Mouse (Mus musculus) heart, adult 2 months (tissue): ENCODE results near the gene Zc3h12c. TPM values are rescaled to one million over a fixed set of nuclear protein-coding genes. Genes with fewer than 3 reads are reported as not detected.

Experiments
- DNase-seq, 2 experiments: peaks; one replicate each; pipeline ENCODE4 v3.0.0; 2021
- H3K27ac ChIP-seq: fragments of 200-600 bp; 2 replicates; pipeline ENCODE4 v1.8.1; 2022
- H3K27me3 ChIP-seq: fragments of 200-500 bp; 2 replicates; pipeline ENCODE4 v1.6.1; 2012; ENCODE audit warnings: mild to moderate bottlenecking, low read length, inconsistent platforms, mixed read lengths; ENCODE audit not compliant: control insufficient read depth, insufficient read depth
- H3K36me3 ChIP-seq: fragments of 200-500 bp; 2 replicates; pipeline ENCODE4 v1.6.1; 2012; ENCODE audit warnings: low read length, inconsistent platforms; ENCODE audit not compliant: control insufficient read depth, insufficient read depth
- H3K4me1 ChIP-seq: fragments of 200-500 bp; 2 replicates; pipeline ENCODE4 v1.6.1; 2011; ENCODE audit warnings: low read length; ENCODE audit not compliant: control insufficient read depth, insufficient read depth
- H3K4me3 ChIP-seq: fragments of 200-600 bp; 2 replicates; pipeline ENCODE4 v1.8.1; 2022
- H3K79me2 ChIP-seq: fragments of 200-500 bp; replicated peaks from 2 replicates; pipeline ENCODE4 v1.6.1; 2012; ENCODE audit warnings: mild to moderate bottlenecking, inconsistent platforms, low read length, moderate library complexity, mixed read lengths; ENCODE audit not compliant: control insufficient read depth, insufficient read depth
- H3K9ac ChIP-seq: fragments of 200-500 bp; 2 replicates; pipeline ENCODE4 v1.6.1; 2012; ENCODE audit warnings: low read depth, mild to moderate bottlenecking, control low read depth, inconsistent platforms, low read length, mixed read lengths
- CTCF ChIP-seq: fragments of 200-600 bp; IDR thresholded peaks from 2 replicates; pipeline ENCODE4 v1.8.1; 2022; ENCODE audit warnings: antibody characterized with exemption, mild to moderate bottlenecking, moderate library complexity
- EP300 ChIP-seq: fragments of 200-500 bp; IDR thresholded peaks from 2 replicates; pipeline ENCODE4 v1.6.1; 2011; ENCODE audit warnings: low read depth, low read length, control low read depth; ENCODE audit not compliant: insufficient read depth
- POLR2A ChIP-seq: fragments of 200-500 bp; IDR thresholded peaks from 2 replicates; pipeline ENCODE4 v1.6.1; 2011; ENCODE audit warnings: mild to moderate bottlenecking, low read depth, low read length, control low read depth; ENCODE audit not compliant: insufficient read depth
- WGBS: fragments of 180-500 bp; shearing (Covaris S2); methylation state at CpG from one replicate; pipeline ENCODE4 v1.1.7; 2018; 5-methylcytosine and 5-hydroxymethylcytosine counted together
- intact Hi-C: fragments of 180-260 bp; cut with DNase I; formaldehyde crosslinking; loops from one replicate; pipeline ENCODE4 v1.15.1; 2025
- polyA plus RNA-seq: library from polyadenylated mRNA; depleted of rRNA; stranded (reverse); fragments of >200 nt; gene quantifications from 2 replicates; pipeline ENCODE4 v1.2.3, GENCODE M21; 2012
- total RNA-seq, 2 experiments: library from RNA; stranded (reverse); gene quantifications; 2 replicates each; pipeline ENCODE4 v1.2.3; 2021

Zc3h12c gene
- total and polyA plus RNA-seq, 3 experiments: 2.0 to 10.1 (median 8.2) TPM

DNA sequence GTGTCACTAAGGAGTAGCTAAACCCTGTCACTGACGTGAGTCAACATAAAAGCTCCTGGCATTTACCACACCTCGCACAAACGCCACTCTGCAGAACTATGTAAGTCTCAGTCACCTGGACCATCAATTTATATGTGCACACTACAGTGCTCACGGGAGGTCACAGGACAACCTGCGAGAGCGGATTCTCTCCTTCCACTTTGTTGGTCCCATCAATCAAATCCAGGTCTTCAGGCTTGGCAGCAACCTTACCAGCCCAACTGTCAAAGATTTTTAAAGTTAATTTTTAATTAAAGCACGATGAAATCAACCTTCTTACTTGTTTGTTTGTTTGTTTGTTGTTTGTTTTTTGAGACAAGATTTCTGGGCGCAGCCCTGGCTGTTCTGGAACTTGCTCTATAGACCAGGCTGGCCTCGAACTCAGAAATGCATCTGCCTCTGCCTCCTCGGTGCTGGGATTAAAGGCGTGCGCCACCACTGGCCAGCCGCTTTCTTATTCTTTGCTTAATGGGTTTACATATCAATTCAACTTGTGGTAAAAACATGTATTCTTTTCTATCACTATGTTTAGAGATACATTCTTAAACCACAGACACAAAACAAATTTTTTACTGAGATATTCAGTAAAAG lies 3.2 kb downstream of the Zc3h12c start:
- peaks cover 5% of the 10 kb centered on the region for H3K4me1 ChIP-seq
- H3K27ac ChIP-seq: no peak overlapping the region
- H3K79me2 ChIP-seq: peaks cover 6% of the 10 kb centered on the region
- H3K27me3 ChIP-seq: no peaks in the 10 kb centered on the region
- no peak overlapping the region for H3K4me3 ChIP-seq
- no peak for TF ChIP-seq EP300
- no peak for TF ChIP-seq POLR2A
- TF ChIP-seq CTCF: no peak
- H3K36me3 ChIP-seq: no peaks in the 10 kb centered on the region; the same call in 1 of the 2 replicates
- DNase-seq: no peak
- intact Hi-C loops: loop anchor here (5.0 kb wide), 1 partner anchor 118 kb away; the partner anchor contains the start of gene Rdx
- no peak overlapping the region for H3K9ac ChIP-seq
- WGBS: 91% methylated on average over 13 of the region's 13 CpGs

DNA sequence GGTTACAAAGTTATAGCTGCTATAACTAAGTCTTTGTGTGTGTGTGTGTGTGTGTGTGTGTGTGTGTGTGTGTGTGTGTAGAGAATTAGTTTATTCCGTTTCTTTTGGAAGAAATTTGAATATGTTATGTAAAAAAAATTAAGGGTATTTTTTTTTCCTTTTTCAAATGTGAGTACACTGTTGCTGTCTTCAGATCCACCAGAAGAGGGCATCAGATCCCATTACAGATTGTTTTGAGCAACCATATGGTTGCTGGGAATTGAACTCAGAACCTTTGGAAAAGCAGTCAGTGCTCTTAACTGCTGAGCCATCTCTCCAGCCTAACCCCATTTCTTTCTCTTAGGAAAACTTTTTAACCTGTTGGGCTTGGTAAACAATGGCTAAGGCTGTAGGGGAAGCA lies 7.9 kb downstream of the Zc3h12c start:
- Histone ChIP-seq H3K9ac (no peak overlapping the region), H3K79me2 (peaks cover 8% of the 10 kb centered on the region), H3K36me3 (peaks cover 4% of the 10 kb centered on the region; the same call in 1 of the 2 replicates), H3K4me1 (peaks cover 4% of the 10 kb centered on the region), H3K27ac (no peak overlapping the region), H3K27me3 (no peaks in the 10 kb centered on the region), H3K4me3 (no peak overlapping the region)
- 83% methylated on average over 1 of the region's 1 CpGs for WGBS
- TF ChIP-seq POLR2A (no peak), CTCF (peak; percentile 47), EP300 (no peak)
- DNase-seq: no peak
- intact Hi-C loops: no loop called here

DNA sequence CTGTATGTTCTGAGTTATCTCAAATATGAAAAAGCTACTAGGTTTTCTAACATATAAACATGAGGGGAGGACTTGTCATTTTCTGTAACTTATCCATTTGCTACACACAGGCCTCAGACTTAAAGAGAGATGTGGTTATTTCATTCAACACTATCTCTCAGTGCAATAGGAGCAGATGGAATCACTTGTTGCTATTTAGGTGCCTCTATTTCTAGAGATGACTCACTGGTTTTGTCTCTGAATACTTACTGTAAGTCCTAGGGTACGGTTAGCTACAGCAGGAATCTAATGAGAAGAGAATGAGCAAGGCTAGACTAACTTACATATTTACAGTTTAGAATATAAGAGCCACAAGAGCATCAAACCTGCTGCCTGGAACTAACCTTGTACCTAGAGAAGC lies 9.8 kb downstream of the Zc3h12c start:
- Histone ChIP-seq H3K4me3 (no peak overlapping the region), H3K9ac (no peak overlapping the region), H3K4me1 (peaks cover 5% of the 10 kb centered on the region), H3K27me3 (no peaks in the 10 kb centered on the region), H3K36me3 (peaks cover 4% of the 10 kb centered on the region; the same call in 1 of the 2 replicates), H3K79me2 (peaks cover 7% of the 10 kb centered on the region), H3K27ac (no peak overlapping the region)
- no peak for DNase-seq
- intact Hi-C loops: no loop called here
- TF ChIP-seq CTCF (no peak), POLR2A (no peak), EP300 (no peak)
- 31% methylated on average over 1 of the region's 1 CpGs for WGBS

DNA sequence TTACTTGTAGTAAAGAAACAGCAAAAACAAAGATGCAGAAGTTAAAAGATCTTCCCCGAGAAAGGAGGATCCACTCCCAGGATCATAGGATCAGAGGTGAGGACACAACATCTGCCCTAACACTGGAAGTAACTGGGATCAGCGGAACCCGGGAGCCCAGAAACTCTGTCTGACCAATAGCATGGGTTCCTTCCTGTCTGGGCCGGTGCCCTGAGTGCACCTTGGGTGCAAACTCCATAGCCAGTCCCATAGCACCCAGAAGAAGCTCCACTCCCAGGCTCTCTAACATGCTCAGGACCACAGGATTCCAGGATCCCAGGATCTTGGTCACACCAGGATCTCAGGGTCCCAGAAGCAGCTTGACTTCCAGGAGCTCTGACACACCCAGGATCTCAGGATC lies 13.0 kb downstream of the Zc3h12c start:
- TF ChIP-seq POLR2A (no peak), EP300 (no peak), CTCF (no peak)
- 53% methylated on average over 4 of the region's 4 CpGs for WGBS
- Histone ChIP-seq H3K36me3 (peaks cover 4% of the 10 kb centered on the region; the same call in 1 of the 2 replicates), H3K79me2 (peaks cover 2% of the 10 kb centered on the region), H3K9ac (no peak overlapping the region), H3K4me3 (no peak overlapping the region), H3K27me3 (no peaks in the 10 kb centered on the region), H3K27ac (no peak overlapping the region), H3K4me1 (peaks cover 5% of the 10 kb centered on the region)
- no peak for DNase-seq
- intact Hi-C loops: loop anchor here (2.0 kb wide), 1 partner anchor 13 kb away; the partner anchor contains the start of gene Zc3h12c

DNA sequence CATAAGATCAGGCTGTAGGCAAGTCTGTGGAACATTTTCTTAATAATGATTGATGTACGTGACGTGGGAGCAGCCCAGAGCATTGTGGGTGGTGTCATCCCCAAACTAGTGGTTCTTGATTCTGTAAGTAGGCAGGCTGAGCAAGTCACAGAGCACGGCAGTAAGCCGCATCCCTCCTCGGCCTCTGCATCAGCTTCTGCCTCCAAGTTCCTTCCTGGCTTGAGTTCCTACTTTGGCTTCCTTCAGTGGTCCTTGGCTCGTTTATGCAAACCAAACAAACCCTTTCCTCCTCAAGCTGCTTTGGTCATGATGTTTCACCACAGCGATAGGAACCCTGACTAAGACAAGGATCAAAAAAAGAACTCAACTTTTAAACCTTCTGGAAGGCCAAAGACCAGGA lies 14.1 kb downstream of the Zc3h12c start:
- Histone ChIP-seq H3K4me3 (no peak overlapping the region), H3K9ac (no peak overlapping the region), H3K4me1 (peaks cover 3% of the 10 kb centered on the region), H3K27me3 (no peaks in the 10 kb centered on the region), H3K36me3 (peaks cover 4% of the 10 kb centered on the region; the same call in 1 of the 2 replicates), H3K27ac (no peak overlapping the region), H3K79me2 (no peaks in the 10 kb centered on the region)
- TF ChIP-seq POLR2A (no peak), EP300 (no peak), CTCF (no peak)
- intact Hi-C loops: loop anchor here (2.0 kb wide), 1 partner anchor 15 kb away; the partner anchor contains the start of gene Zc3h12c
- WGBS: 48% methylated on average over 7 of the region's 7 CpGs
- peak in 1 of 2 experiments; percentile 31 for DNase-seq

DNA sequence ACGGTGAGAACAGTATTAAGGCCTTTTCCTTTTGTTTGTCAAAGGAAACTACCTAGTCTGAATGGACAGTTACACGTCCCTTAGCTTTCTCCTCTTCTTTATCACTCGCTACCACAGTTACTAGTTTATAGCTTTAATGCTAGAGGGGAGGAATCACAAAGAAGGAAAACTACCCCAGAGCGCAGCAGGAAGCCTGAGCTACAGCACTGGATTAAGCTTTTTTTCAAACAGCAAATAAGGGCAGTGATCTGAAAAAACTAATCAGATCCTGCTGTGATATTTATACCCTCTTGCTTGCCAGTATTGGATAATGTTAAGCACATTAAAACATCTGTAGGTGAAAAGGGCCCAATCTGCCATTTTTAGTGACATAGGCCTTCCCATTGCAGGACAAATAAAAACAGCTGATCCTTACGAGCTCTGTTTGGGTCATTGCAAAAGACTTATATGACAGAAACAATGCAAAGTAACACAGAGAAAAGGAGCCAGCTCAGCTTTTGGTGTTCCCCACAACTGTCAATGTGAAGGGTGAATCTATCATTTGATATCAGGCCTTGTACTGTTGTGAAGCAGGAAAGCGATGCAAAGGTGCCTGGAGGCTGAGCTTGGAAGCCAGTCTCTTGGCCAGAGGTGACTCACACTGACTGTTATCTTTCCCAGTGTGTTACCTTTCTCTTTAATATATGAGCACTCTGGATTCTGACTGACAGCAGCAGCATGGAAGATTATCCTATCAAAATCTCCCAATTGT lies 16.1 kb downstream of the Zc3h12c start:
- Histone ChIP-seq H3K79me2 (no peaks in the 10 kb centered on the region), H3K9ac (no peak overlapping the region), H3K4me3 (no peak overlapping the region), H3K36me3 (peaks cover 3% of the 10 kb centered on the region), H3K27ac (no peak overlapping the region), H3K27me3 (no peaks in the 10 kb centered on the region), H3K4me1 (peaks cover 4% of the 10 kb centered on the region)
- no peak for DNase-seq
- no peak for TF ChIP-seq CTCF
- intact Hi-C loops: no loop called here
- 81% methylated on average over 6 of the region's 6 CpGs for WGBS
